Mouse (Mus musculus) cerebellum, adult 2 months (tissue): ENCODE measurements around the gene Map2.

Experiments used
- CTCF ChIP-seq: fragments of 200-500 bp; IDR thresholded peaks from 2 replicates; pipeline ENCODE4 v1.5.1; 2011; ENCODE audit warnings: low read depth, mild to moderate bottlenecking, control low read depth, low read length, moderate library complexity, borderline replicate concordance; ENCODE audit not compliant: insufficient read depth
- POLR2A ChIP-seq: fragments of 200-500 bp; IDR thresholded peaks from 2 replicates; pipeline ENCODE4 v1.6.1; 2011; ENCODE audit warnings: low read length, control low read depth, borderline replicate concordance; ENCODE audit not compliant: insufficient read depth

DNA sequence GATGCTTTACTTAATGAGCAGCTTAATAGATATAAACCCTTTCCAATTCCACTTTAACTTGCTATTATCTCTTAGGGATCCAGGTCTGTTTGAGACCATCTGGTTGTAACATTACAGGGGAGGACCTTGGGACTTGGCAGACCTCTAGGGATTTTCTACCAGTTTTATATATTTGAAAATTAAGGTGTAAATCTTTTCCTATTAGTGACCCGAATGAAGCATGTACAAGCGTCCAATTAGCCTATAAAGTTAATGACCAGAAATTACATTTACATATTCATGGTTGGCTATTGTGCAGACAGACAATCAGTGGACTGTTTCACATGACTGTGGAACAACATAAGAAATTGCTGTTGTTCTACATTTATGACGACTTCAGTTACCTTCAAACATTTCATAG, 88.1 kb downstream of the Map2 start:
- TF ChIP-seq CTCF = no peak
- TF ChIP-seq POLR2A = no peak
